Mouse (Mus musculus) C3H10T1/2 (cell line): ENCODE measurements around the gene Rev3l. TPM values are rescaled to one million over a fixed set of nuclear protein-coding genes. Genes with fewer than 3 reads are reported as not detected.

Experiments used
- polyA plus RNA-seq, 2 experiments: library from polyadenylated mRNA; unstranded; fragments of >200 nt; fragmentation: generic; extraction: Trizol; gene quantifications; one replicate each; pipeline ENCODE4 v1.2.1; 2012; ENCODE audit warnings: missing spikeins in 2 of 2

The Rev3l gene
- polyA plus RNA-seq, result 1 to 10 TPM in 1 of 2 experiments, under 1 TPM in 1; 0.09 to 4.5 TPM

DNA sequence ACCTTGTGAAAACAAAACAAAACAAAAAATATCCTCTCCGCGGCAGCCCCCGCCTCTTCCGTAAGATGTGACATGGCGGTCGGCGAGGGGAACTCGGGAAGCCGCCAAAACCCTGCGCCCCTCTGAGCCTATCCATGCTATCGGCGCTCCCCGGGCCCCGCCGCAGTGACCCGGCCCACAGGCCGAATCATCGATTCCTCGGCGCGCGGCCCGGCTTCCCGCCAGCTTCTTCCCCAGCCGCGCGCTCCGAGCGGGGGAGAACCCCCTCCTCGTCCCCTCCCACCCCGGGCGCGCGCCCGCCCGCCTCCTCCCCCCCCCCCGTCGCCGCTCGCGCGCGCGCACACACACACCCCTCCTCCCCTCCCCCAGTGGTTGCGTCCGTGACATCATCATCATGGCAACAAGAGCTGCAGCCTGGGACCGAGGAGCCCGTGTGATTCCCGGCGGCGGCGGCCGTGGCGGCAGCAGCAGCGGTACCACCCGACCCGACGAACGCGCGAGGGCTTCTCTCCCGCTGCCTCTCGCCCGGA is at the start of gene Rev3l:
Gene Rev3l, plus strand, starts transcription at position 383 of the 530 bp plus-strand sequence.

DNA sequence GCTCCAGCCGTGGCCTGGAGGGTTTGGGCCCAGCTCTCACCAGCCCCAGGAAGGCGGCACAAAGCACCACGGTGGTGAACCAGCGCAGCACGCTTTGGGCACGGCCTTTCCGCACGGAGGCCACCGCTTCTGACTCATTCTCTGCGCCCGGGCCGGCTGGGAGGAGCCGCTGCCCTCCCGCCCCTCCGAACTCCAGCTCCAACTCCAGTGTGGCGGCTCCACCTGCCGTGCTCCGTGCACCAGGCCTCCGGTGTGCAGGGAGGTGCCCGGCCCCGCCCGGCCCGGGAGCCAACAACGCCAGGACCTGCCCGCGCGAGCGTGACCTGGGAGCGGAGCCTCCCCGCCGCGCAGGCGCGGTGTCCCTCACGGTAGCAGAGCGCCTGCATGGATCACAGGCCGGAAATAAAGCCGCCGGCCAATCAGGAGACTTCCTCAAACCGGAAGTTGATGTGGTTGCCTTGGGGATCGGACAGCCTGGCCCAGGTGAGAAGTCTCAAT is 167.0 kb downstream of the Rev3l start, which contains the start of gene Mfsd4b4:
Gene Mfsd4b4, minus strand, starts transcription at position 365 of the 498 bp plus-strand sequence.

Other genes starting within 250 kb of the Rev3l start
- gene Traf3ip2, start 119.2 kb upstream of the Rev3l start, polyA plus RNA-seq, result 10 to 100 TPM; 10.4 to 17.8 TPM
- 1 to 10 TPM in 1 of 2 experiments, under 1 TPM in 1; 0.40 to 6.0 TPM for gene Mfsd4b4, start 167.1 kb downstream of the Rev3l start, polyA plus RNA-seq
- gene Mfsd4b2, start 194.8 kb downstream of the Rev3l start, polyA plus RNA-seq, result not detected
- under 1 TPM; 0.19 to 0.60 TPM for gene Mfsd4b3, start 228.0 kb downstream of the Rev3l start, polyA plus RNA-seq